Mouse (Mus musculus) heart, embryonic 12.5 days (tissue): Measurements from ENCODE around the gene Ptgfrn. TPM values are rescaled to one million over a fixed set of nuclear protein-coding genes. Genes with fewer than 3 reads are reported as not detected.

Source experiments
- ATAC-seq: fragments of 200-750 bp; cut with Nextera tagmentation; 2 replicates; pipeline ENCODE4 v1.8.0; 2017; ENCODE audit warnings: moderate TSS enrichment, moderate library complexity; ENCODE audit not compliant: insufficient number of reproducible peaks, low FRiP score
- H3K27ac ChIP-seq: fragments of 300-500 bp; sonication (generic); 2 replicates; pipeline ENCODE4 v1.5.1; 2016; ENCODE audit warnings: mild to moderate bottlenecking, moderate library complexity; ENCODE audit not compliant: poor library complexity, severe bottlenecking
- H3K27me3 ChIP-seq: fragments of 300-500 bp; sonication (generic); replicated peaks from 2 replicates; pipeline ENCODE4 v1.6.1; 2016; ENCODE audit warnings: mild to moderate bottlenecking, moderate library complexity
- H3K36me3 ChIP-seq: fragments of 300-500 bp; sonication (generic); 2 replicates; pipeline ENCODE4 v1.6.1; 2016; ENCODE audit warnings: mild to moderate bottlenecking, moderate library complexity
- H3K4me1 ChIP-seq: fragments of 300-500 bp; sonication (generic); replicated peaks from 2 replicates; pipeline ENCODE4 v1.6.1; 2016; ENCODE audit warnings: mild to moderate bottlenecking
- H3K4me2 ChIP-seq: fragments of 300-500 bp; sonication (generic); 2 replicates; pipeline ENCODE4 v1.6.1; 2016; ENCODE audit warnings: mild to moderate bottlenecking, moderate library complexity
- H3K4me3 ChIP-seq: fragments of 300-500 bp; sonication (generic); 2 replicates; pipeline ENCODE4 v1.5.1; 2016; ENCODE audit warnings: mild to moderate bottlenecking
- H3K9ac ChIP-seq: fragments of 300-500 bp; sonication (generic); 2 replicates; pipeline ENCODE4 v1.6.1; 2016; ENCODE audit warnings: mild to moderate bottlenecking, moderate library complexity
- H3K9me3 ChIP-seq: fragments of 300-500 bp; sonication (generic); replicated peaks from 2 replicates; pipeline ENCODE4 v1.6.1; 2016; ENCODE audit warnings: mild to moderate bottlenecking, moderate library complexity
- WGBS: fragments of 180-500 bp; shearing (Covaris S2); methylation state at CpG from one replicate; pipeline ENCODE4 v1.1.7; 2016; 5-methylcytosine and 5-hydroxymethylcytosine counted together
- polyA plus RNA-seq: library from polyadenylated mRNA; unstranded; fragments of >200 nt; fragmentation: Nextera tagmentation; extraction: Ambion mirVana; gene quantifications from 2 replicates; pipeline ENCODE4 v1.2.1, GENCODE M21; 2016

Gene Ptgfrn
- polyA plus RNA-seq = 6.8 and 7.3 TPM in 2 replicates

DNA sequence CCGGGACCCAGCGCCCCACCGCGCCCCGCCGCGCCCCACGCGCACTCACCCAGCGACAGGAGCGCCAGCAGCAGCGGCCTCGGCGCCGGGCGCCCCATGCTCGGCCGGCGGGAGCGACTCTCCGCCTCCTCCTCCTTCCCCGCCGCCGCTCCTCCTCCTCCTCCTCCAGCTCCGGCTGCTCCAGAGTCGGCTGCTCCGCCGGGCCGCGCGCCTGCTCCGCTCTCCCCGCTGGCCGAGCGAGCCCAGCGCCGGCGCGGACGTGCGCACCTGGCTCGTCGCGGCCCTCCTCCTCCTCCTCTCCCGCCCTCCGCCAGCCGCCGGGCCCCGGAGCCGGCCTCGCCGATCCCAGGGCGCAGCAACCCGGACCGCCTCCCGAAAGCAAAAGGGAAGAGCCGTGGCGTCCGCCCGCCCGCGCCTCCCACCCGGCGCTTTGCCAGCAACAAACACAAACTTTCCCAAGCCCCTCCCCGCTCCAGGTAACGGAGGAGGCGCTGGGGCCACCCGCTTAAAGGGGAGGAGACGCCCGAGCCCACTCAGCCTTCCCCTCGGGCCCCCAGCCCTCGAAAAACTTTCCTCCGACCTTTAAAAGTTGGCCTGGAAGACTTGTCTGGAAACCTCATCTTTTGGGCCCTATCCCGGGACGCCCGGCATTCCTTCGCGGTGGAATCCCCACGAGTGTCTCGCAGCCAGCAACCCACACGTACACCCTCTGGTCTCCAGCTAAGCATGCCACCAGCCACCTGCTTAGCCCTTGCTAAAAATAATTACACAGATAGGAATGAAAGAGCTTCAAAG is at the start of gene Ptgfrn:
Ptgfrn (minus strand) TSS at position 236 of the 795 bp plus-strand sequence.
- peak within 1 kb of the TSS; percentile 93 for H3K4me3 ChIP-seq
- no peaks in the 10 kb centered on the region for H3K9me3 ChIP-seq
- peak within 1 kb of the TSS; percentile 86 for H3K27ac ChIP-seq
- peaks cover 43% of the 10 kb centered on the region for H3K4me1 ChIP-seq
- no peaks in the 10 kb centered on the region for H3K27me3 ChIP-seq
- peak within 1 kb of the TSS; percentile 95 for H3K9ac ChIP-seq
- WGBS = under 1% methylated on average over 79 of the region's 81 CpGs
- no peaks in the 10 kb centered on the region for H3K36me3 ChIP-seq
- ATAC-seq = peak; percentile 67
- peak within 1 kb of the TSS; percentile 91 for H3K4me2 ChIP-seq

DNA sequence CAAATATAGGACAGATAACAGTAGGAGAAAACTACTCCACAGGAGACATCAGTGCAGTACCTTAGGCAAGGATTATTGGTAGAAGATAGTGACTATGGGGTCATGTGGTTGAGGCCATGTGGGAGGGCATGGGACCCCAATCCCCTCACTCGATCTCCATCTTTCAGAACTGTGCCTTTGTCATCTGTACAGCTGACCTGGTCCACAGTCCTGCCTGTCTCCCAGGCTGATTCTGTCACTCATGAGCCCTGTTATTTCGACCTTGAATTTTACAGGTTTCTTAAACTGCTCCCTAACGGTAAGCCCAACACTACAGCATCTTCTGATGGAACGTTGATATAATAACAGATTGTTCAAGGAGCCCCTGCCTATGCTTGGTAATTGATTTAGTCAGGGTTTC is 49.6 kb upstream of the Ptgfrn start:
- no peak for ATAC-seq
- H3K4me1 ChIP-seq = peaks cover 42% of the 10 kb centered on the region
- H3K9ac ChIP-seq = no peak overlapping the region
- WGBS = 82% methylated on average over 4 of the region's 4 CpGs
- no peak overlapping the region for H3K27ac ChIP-seq
- no peak overlapping the region for H3K4me3 ChIP-seq
- no peak overlapping the region for H3K4me2 ChIP-seq
- 0 out of 2 replicates have a peak, but pooled peaks cover 3% of the 10 kb centered on the region for H3K9me3 ChIP-seq
- H3K36me3 ChIP-seq = no peaks in the 10 kb centered on the region
- no peaks in the 10 kb centered on the region for H3K27me3 ChIP-seq

DNA sequence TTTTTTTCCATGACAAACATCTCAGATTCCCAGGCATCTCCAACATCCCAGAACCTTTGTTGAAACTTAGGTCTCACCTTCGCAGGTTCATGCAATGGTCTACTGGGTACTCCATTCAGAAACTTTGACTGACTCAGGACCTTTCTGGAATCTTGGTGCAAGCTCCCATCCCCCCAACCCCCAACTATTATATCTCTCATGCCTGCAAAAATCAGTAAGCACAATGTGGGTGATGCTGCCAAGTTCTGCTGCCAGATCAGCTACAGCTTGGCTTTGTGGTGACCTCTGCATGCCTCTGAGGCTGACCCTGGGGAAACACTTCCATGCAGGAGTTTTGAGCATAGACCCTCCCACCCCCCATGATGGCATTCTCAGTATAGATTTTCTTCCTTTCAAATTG is 44.0 kb upstream of the Ptgfrn start:
- Histone ChIP-seq H3K27me3 (no peaks in the 10 kb centered on the region), H3K36me3 (no peaks in the 10 kb centered on the region), H3K4me3 (no peak overlapping the region), H3K9me3 (peaks cover 12% of the 10 kb centered on the region; the same call in 1 of the 2 replicates), H3K4me1 (peaks cover 6% of the 10 kb centered on the region), H3K27ac (no peak overlapping the region), H3K4me2 (no peak overlapping the region), H3K9ac (no peak overlapping the region)
- 85% methylated on average over 1 of the region's 1 CpGs for WGBS
- no peak for ATAC-seq

DNA sequence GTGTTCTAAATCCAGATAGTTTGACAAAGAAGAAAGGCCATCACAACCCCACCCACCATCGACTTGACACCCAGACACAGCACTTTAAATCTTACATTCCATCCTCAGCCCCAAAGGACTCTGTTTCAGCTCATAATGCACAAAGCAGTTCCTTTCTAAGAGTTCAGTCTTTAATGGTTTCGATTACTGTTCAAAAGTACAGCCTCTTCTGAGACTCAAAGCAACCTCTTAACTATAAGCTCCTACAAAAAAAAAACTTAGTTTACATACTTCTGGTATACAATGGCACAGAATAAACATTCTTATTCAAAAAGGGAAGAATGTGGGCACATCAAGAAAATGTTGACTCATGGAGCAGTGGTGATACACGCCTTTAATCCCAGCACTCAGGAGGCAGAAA is 43.3 kb upstream of the Ptgfrn start:
- WGBS = 74% methylated on average over 3 of the region's 3 CpGs
- no peak for ATAC-seq

DNA sequence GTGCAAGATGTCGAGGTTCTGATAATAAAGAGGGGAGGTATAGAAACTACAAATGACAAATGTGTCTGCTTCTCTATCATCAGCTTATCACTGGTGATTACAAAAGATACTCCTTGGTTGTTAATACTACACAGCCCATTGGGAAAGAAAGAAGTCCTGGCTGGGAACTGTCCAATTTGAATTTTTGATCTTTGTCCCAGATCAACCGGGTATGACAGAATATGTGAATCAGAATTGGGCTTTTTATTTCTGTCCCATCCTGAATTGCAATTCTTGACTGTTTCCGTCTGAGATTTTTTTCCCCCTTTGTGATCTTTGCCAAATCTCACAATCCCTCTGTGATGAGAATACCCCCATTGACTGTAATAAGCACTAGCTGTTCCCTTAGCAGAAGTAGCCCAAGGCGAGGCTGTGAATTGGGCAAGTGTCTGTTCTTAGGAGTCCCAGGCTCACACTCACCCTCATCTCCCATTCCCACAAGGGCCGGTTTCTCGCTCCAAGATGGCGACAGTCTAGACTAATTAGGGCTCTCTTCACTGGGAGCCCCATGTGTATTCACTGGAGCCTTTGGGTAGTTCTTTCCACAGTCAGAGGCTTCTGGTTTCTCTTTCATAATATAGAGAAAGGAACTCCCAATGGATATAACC is 36.2 kb upstream of the Ptgfrn start:
- Histone ChIP-seq H3K4me1 (0 out of 2 replicates have a peak, but pooled peaks cover 2% of the 10 kb centered on the region), H3K9me3 (no peaks in the 10 kb centered on the region), H3K4me3 (no peak overlapping the region), H3K27me3 (no peaks in the 10 kb centered on the region), H3K9ac (no peak overlapping the region), H3K4me2 (no peak overlapping the region), H3K36me3 (no peaks in the 10 kb centered on the region), H3K27ac (no peak overlapping the region)
- ATAC-seq = no peak
- 74% methylated on average over 7 of the region's 7 CpGs for WGBS

More for the DNA sequence above, 43.3 kb upstream of the Ptgfrn start:
- Histone ChIP-seq H3K4me1 (peaks cover 6% of the 10 kb centered on the region), H3K9me3 (peaks cover 9% of the 10 kb centered on the region; the same call in 1 of the 2 replicates), H3K4me3 (no peak overlapping the region), H3K9ac (no peak overlapping the region), H3K27ac (no peak overlapping the region), H3K4me2 (no peak overlapping the region), H3K36me3 (no peaks in the 10 kb centered on the region), H3K27me3 (no peaks in the 10 kb centered on the region)

DNA sequence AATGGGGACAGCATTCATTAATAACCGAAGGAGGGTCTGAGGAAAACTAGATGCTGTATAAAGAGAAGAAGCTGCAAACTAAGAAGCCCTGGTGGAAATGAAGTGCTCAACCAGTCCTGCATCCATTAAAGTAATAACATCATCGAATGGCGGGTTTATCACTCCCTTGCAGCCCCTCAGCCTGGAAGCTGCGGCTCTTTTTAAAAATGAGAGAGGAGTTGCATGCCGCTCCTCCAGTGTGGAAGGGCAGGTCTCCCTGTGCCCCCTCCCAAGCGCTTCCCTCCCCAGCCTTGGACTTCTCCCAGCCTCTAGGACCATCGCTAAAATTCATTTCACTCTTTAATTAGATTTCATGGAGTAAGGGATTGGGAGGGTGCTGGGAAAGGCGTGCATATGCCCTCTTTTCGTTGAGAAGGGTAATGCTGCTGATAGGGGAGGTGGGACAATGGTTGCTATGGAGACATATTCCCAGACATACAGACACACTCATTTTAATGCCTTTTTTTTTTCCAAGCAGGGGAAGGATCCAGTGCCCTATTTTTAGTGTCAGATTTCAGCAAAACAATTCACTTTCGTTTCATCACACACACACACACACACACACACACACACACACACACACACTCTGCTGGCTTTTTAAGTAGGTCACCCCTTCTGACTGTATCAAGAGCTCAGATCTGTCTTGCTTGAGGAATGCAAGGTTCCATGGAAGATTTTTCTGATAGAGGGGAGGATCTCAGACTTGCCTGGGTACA is 35.4 kb upstream of the Ptgfrn start:
- Histone ChIP-seq H3K9ac (no peak overlapping the region), H3K4me3 (no peak overlapping the region), H3K4me2 (no peak overlapping the region), H3K27me3 (no peaks in the 10 kb centered on the region), H3K27ac (no peak overlapping the region), H3K9me3 (no peaks in the 10 kb centered on the region), H3K4me1 (0 out of 2 replicates have a peak, but pooled peaks cover 2% of the 10 kb centered on the region), H3K36me3 (no peaks in the 10 kb centered on the region)
- ATAC-seq = no peak
- 52% methylated on average over 10 of the region's 10 CpGs for WGBS

DNA sequence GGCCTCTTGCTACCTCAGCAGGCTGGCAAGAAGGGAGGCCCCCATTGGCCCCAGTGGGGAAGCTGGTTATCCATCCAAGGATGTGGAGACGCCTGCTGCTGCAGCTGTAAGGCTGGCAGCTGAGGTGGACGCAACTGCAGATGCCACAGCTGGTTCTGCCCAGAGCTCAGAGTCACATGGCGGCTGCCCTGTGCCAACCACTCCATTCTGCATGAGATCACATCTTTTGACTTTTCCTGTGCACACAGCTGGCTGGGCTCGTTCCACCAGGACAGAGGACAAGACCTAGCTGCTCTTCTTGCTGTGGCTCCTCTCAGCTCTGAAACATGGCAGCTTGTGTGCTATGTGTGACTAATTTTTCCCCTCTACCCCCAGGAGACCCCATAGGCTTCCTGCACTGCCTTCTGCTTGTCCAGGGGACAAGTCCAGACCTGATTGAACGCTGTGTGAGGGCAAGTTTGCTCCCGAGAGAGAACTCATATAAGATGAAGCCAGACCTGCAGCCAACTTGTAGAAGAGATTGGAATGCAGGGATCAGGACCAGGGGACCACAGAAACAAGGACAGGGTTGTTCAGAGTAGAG is 34.4 kb upstream of the Ptgfrn start:
- Histone ChIP-seq H3K9me3 (no peaks in the 10 kb centered on the region), H3K4me1 (0 out of 2 replicates have a peak, but pooled peaks cover 5% of the 10 kb centered on the region), H3K4me2 (no peak overlapping the region), H3K9ac (no peak overlapping the region), H3K27ac (no peak overlapping the region), H3K27me3 (no peaks in the 10 kb centered on the region), H3K4me3 (no peak overlapping the region), H3K36me3 (no peaks in the 10 kb centered on the region)
- ATAC-seq = no peak
- 68% methylated on average over 6 of the region's 6 CpGs for WGBS

DNA sequence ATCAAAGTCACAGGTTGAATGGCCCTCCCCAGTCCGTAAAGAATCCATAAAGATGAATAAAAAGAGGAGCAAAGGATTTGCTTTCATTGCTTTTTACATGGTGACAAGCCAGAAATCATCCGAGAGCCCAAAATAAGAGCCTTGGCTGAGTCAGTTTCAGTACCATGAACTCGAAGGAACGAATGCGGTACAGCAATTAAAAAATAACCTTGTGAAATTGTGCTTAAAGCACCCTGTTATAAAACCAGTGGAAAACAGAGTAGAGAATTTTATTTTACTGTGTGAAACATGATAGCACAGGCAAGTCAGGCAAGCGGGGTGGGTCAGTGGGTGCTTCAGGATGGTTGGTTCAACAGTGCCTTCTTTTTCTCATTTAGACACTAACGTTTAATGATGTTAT is 33.4 kb upstream of the Ptgfrn start:
- no peak overlapping the region for H3K27ac ChIP-seq
- WGBS = 83% methylated on average over 7 of the region's 7 CpGs

DNA sequence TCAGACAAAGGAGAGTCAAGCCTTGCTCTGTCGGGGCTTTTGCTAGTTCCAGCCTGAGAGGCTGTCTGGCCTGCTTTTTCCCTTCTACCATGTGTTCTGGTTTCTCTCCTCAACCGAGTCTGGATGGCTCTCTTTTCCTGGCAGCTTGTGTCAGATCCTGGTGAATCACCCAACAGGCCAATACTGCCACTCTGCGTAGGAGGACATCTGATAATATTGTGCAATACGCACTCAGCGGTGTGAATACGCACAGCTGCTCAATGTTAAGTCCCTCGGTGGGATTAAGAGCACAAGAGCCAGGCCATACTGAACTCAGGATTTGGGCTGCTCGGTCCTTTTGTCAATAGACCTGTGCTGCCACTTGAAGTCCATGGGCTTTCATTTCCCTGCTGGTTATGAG is 31.8 kb upstream of the Ptgfrn start:
- H3K4me1 ChIP-seq = 0 out of 2 replicates have a peak, but pooled peaks cover 8% of the 10 kb centered on the region
- H3K27me3 ChIP-seq = no peaks in the 10 kb centered on the region
- H3K4me3 ChIP-seq = no peak overlapping the region
- H3K9me3 ChIP-seq = no peaks in the 10 kb centered on the region
- no peaks in the 10 kb centered on the region for H3K36me3 ChIP-seq
- ATAC-seq = no peak
- WGBS = 69% methylated on average over 8 of the region's 8 CpGs
- H3K9ac ChIP-seq = no peak overlapping the region
- no peak overlapping the region for H3K4me2 ChIP-seq
- no peak overlapping the region for H3K27ac ChIP-seq

More for the DNA sequence above, 33.4 kb upstream of the Ptgfrn start:
- Histone ChIP-seq H3K9me3 (no peaks in the 10 kb centered on the region), H3K4me3 (no peak overlapping the region), H3K9ac (no peak overlapping the region), H3K4me2 (no peak overlapping the region), H3K36me3 (no peaks in the 10 kb centered on the region), H3K27me3 (no peaks in the 10 kb centered on the region), H3K4me1 (0 out of 2 replicates have a peak, but pooled peaks cover 8% of the 10 kb centered on the region)
- no peak for ATAC-seq

DNA sequence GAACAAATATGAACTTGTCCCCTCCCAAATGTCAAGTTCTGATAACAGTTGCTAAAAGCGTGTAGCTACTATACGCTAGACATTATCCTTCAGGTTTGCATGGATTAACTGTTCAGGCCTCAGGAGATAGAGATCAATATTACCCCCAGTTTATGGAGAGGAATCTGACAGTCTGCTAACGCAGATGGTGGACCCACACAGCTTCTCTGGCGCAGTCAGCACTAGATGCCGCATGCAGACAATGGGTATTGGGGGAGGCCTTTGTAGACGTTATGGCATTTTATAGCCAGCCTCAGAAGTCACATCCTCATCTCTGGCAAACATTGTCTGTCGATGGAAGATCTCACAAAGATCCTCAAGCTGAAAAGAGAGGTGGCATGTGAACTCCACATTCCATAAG is 29.9 kb upstream of the Ptgfrn start:
- ATAC-seq = no peak
- no peak overlapping the region for H3K9ac ChIP-seq
- H3K36me3 ChIP-seq = no peaks in the 10 kb centered on the region
- H3K27ac ChIP-seq = no peak overlapping the region
- WGBS = 77% methylated on average over 7 of the region's 7 CpGs
- no peak overlapping the region for H3K4me2 ChIP-seq
- H3K9me3 ChIP-seq = no peaks in the 10 kb centered on the region
- peaks cover 10% of the 10 kb centered on the region; the same call in 1 of the 2 replicates for H3K4me1 ChIP-seq
- H3K4me3 ChIP-seq = no peak overlapping the region
- no peaks in the 10 kb centered on the region for H3K27me3 ChIP-seq
